Mouse (Mus musculus) megakaryocyte, embryonic 14.5 days (primary cell): ENCODE results near the gene Fto.

Source experiments
- FLI1 ChIP-seq: IDR thresholded peaks from 2 replicates; pipeline ENCODE4 v1.6.1; 2012; ENCODE audit warnings: low read length, inconsistent platforms, mixed read lengths
- GATA1 ChIP-seq: IDR thresholded peaks from 3 replicates; pipeline ENCODE4 v1.6.1; 2012; ENCODE audit warnings: mixed read lengths, low read length, inconsistent platforms, borderline replicate concordance

DNA sequence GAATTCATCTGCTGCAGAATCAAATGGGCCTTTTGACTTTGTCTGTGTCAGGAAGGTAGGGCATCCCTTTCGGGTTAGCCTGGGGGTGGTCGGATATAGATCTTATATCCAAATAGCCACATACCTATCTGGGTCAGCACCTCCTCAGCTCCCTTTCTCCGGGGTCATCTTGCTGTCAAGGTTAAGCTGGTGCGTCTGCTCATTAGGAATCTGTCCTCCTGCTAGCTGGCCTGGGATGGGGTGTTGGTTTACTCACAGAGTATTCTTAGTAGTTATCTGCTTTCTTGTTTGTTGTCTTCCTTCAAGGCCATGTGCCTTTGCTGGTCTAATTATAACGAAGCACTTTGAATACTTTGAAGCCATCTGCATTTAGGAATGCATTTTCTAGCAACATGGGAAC lies 163.7 kb downstream of the Fto start:
- TF ChIP-seq GATA1 (no peak), FLI1 (no peak)
